Mouse (Mus musculus) MEL (cell line): ENCODE measurements around the gene Dnaja3. TPM values are rescaled to one million over a fixed set of nuclear protein-coding genes. Genes with fewer than 3 reads are reported as not detected.

Experiments used
- DNase-seq: peaks from one replicate; pipeline ENCODE4 v3.0.0; 2011; ENCODE audit warnings: low read depth, low spot score
- H3K27ac ChIP-seq: 2 replicates; pipeline ENCODE4 v1.5.1; 2012; ENCODE audit warnings: low read depth, mild to moderate bottlenecking, control low read depth, low read length, moderate library complexity; ENCODE audit not compliant: control insufficient read depth
- H3K27me3 ChIP-seq, 2 experiments: fragments of 150-350 bp in 1 of 2; sonication (generic) in 1 of 2; 2 replicates each; pipeline ENCODE4 v1.6.1; 2012; ENCODE audit warnings: low read length in 2 of 2, mild to moderate bottlenecking in 2 of 2, improper control_type of control experiment in 1 of 2, moderate library complexity in 1 of 2; ENCODE audit not compliant: insufficient read depth in 2 of 2, control insufficient read depth in 1 of 2
- H3K36me3 ChIP-seq, 2 experiments: 2 replicates each; pipeline ENCODE4 v1.6.1; 2012 to 2014; ENCODE audit warnings: low read length in 2 of 2, improper control_type of control experiment in 1 of 2, inconsistent platforms in 1 of 2, mild to moderate bottlenecking in 1 of 2; ENCODE audit not compliant: insufficient read depth in 2 of 2, control insufficient read depth in 1 of 2
- H3K4me1 ChIP-seq, 2 experiments: fragments of 150-350 bp in 1 of 2; sonication (generic) in 1 of 2; 2 replicates each; pipeline ENCODE4 v1.6.1; 2012; ENCODE audit warnings: low read length in 2 of 2, improper control_type of control experiment in 1 of 2, mild to moderate bottlenecking in 1 of 2; ENCODE audit not compliant: insufficient read depth in 2 of 2, control insufficient read depth in 1 of 2
- H3K4me3 ChIP-seq, 2 experiments: fragments of 150-350 bp in 1 of 2; sonication (generic) in 1 of 2; 2 replicates each; pipeline ENCODE4 v1.5.1; 2012; ENCODE audit warnings: low read depth in 2 of 2, low read length in 2 of 2, mild to moderate bottlenecking in 2 of 2, moderate library complexity in 2 of 2, control low read depth in 1 of 2, improper control_type of control experiment in 1 of 2; ENCODE audit not compliant: control insufficient read depth in 1 of 2, insufficient read depth in 1 of 2
- H3K79me2 ChIP-seq: 2 replicates; pipeline ENCODE4 v1.6.1; 2012; ENCODE audit warnings: mild to moderate bottlenecking, low read length, moderate library complexity; ENCODE audit not compliant: control insufficient read depth, poor library complexity, insufficient read depth
- H3K9ac ChIP-seq: 2 replicates; pipeline ENCODE4 v1.6.1; 2012; ENCODE audit warnings: low read depth, mild to moderate bottlenecking, control low read depth, low read length, moderate library complexity; ENCODE audit not compliant: control insufficient read depth, poor library complexity, severe bottlenecking
- H3K9me3 ChIP-seq: fragments of 150-350 bp; sonication (generic); replicated peaks from 2 replicates; pipeline ENCODE4 v1.6.1; 2012; ENCODE audit warnings: mild to moderate bottlenecking, low read length, improper control_type of control experiment, moderate library complexity; ENCODE audit not compliant: insufficient read depth
- BHLHE40 ChIP-seq: IDR thresholded peaks from 2 replicates; pipeline ENCODE4 v1.6.1; 2012; ENCODE audit warnings: low read depth, mild to moderate bottlenecking, inconsistent platforms, low read length, improper control_type of control experiment, borderline replicate concordance
- E2F4 ChIP-seq: IDR thresholded peaks from 2 replicates; pipeline ENCODE4 v1.6.1; 2011; ENCODE audit warnings: low read depth, low read length, improper control_type of control experiment, borderline replicate concordance
- EP300 ChIP-seq, 2 experiments: IDR thresholded peaks; 2 replicates each; pipeline ENCODE4 v1.6.1; 2011; ENCODE audit warnings: improper control_type of control experiment in 2 of 2, low read length in 2 of 2, low read depth in 1 of 2, mild to moderate bottlenecking in 1 of 2
- ETS1 ChIP-seq: IDR thresholded peaks from 2 replicates; pipeline ENCODE4 v1.6.1; 2012; ENCODE audit warnings: low read depth, mild to moderate bottlenecking, inconsistent platforms, low read length, improper control_type of control experiment, moderate library complexity
- GATA1 ChIP-seq: IDR thresholded peaks from 2 replicates; pipeline ENCODE4 v1.6.1; 2011; ENCODE audit warnings: low read depth, low read length, improper control_type of control experiment
- KAT2A ChIP-seq: conservative IDR thresholded peaks from 2 replicates; pipeline ENCODE4 v1.6.1; 2012; ENCODE audit warnings: low read depth, low read length, improper control_type of control experiment, inconsistent platforms
- MYB ChIP-seq: IDR thresholded peaks from 2 replicates; pipeline ENCODE4 v1.6.1; 2011; ENCODE audit warnings: mild to moderate bottlenecking, low read depth, low read length, improper control_type of control experiment
- MYC ChIP-seq: IDR thresholded peaks from 2 replicates; pipeline ENCODE4 v1.6.1; 2011; ENCODE audit warnings: low read depth, mild to moderate bottlenecking, low read length, improper control_type of control experiment, moderate library complexity
- POLR2AphosphoS5 ChIP-seq: IDR thresholded peaks from 2 replicates; pipeline ENCODE4 v1.6.1; 2012; ENCODE audit warnings: low read depth, borderline replicate concordance, mild to moderate bottlenecking, inconsistent platforms, low read length, moderate library complexity, mixed read lengths
- RAD21 ChIP-seq: IDR thresholded peaks from 2 replicates; pipeline ENCODE4 v1.6.1; 2011; ENCODE audit warnings: mild to moderate bottlenecking, low read depth, low read length, improper control_type of control experiment
- RCOR1 ChIP-seq: IDR thresholded peaks from 2 replicates; pipeline ENCODE4 v1.6.1; 2012; ENCODE audit warnings: low read depth, mild to moderate bottlenecking, inconsistent platforms, low read length, improper control_type of control experiment
- TAL1 ChIP-seq: IDR thresholded peaks from 2 replicates; pipeline ENCODE4 v1.6.1; 2012; ENCODE audit warnings: mild to moderate bottlenecking, inconsistent platforms, low read length, moderate library complexity, mixed read lengths
- USF2 ChIP-seq, 2 experiments: IDR thresholded peaks; 2 replicates each; pipeline ENCODE4 v1.6.1; 2011 to 2012; ENCODE audit warnings: improper control_type of control experiment in 2 of 2, low read length in 2 of 2, borderline replicate concordance in 1 of 2, inconsistent platforms in 1 of 2, low read depth in 1 of 2, mild to moderate bottlenecking in 1 of 2; ENCODE audit not compliant: insufficient read depth in 1 of 2
- polyA plus RNA-seq, 2 experiments: library from polyadenylated mRNA; stranded (reverse) in 1 of 2; unstranded in 1 of 2; fragments of >175 nt in 1 of 2; fragments of >200 nt in 1 of 2; gene quantifications; 2 replicates each; pipeline versions ENCODE4 v1.2.1 to v1.2.4; 2012; ENCODE audit warnings: low replicate concordance in 2 of 2, low read depth in 1 of 2; ENCODE audit not compliant: insufficient read length in 2 of 2, insufficient read depth in 1 of 2, missing spikeins in 1 of 2
- total RNA-seq: library from RNA; depleted of rRNA; stranded (reverse); fragments of 300-350 nt; gene quantifications from 2 replicates; pipeline ENCODE4 v1.2.3, GENCODE M21; 2012

Dnaja3 gene
- total and polyA plus RNA-seq, 3 experiments, result 91.8 to 94.3 TPM; not detected in 1

- H3K27me3 ChIP-seq, result no peaks in the 10 kb centered on the region
- no peak for DNase-seq
- peaks cover 0 to 15% of the 10 kb centered on the region in 2 experiments; a peak in 2 of 4 replicates for H3K36me3 ChIP-seq
- no peaks in the 10 kb centered on the region; the same call in 1 of the 2 replicates for H3K79me2 ChIP-seq
- H3K4me1 ChIP-seq, result no peaks in the 10 kb centered on the region
- H3K27ac ChIP-seq, result no peak overlapping the region
- no peak overlapping the region for H3K9ac ChIP-seq
- H3K9me3 ChIP-seq, result no peaks in the 10 kb centered on the region
- TF ChIP-seq KAT2A (no peak), MYB (no peak), MYC (no peak), RCOR1 (no peak), TAL1 (no peak), USF2 (IDR thresholded peaks at IDR 0.05; ENCODE audit: borderline replicate concordance in 1 of 2, insufficient read depth in 1 of 2, low read depth in 1 of 2, low read length in 2 of 2) (no peak)
- no peak overlapping the region for H3K4me3 ChIP-seq
Measured at GRCm38 (mm10) chr16:4711173-4711572, 71.4 kb downstream of the Dnaja3 start.

GRCm38 (mm10) chr16:4713861-4714710, 74.3 kb downstream of the Dnaja3 start:
- Histone ChIP-seq H3K27me3 (no peaks in the 10 kb centered on the region), H3K9ac (no peak overlapping the region), H3K79me2 (peaks cover 15% of the 10 kb centered on the region), H3K36me3 (peaks cover 6 to 7% of the 10 kb centered on the region in 2 experiments), H3K4me3 (no peak overlapping the region), H3K4me1 (peaks cover 3 to 7% of the 10 kb centered on the region in 2 experiments; a peak in 2 of 4 replicates), H3K9me3 (no peaks in the 10 kb centered on the region), H3K27ac (no peak overlapping the region)
- DNase-seq, result no peak
- TF ChIP-seq BHLHE40 (no peak), GATA1 (no peak), ETS1 (no peak), E2F4 (no peak), RAD21 (no peak), EP300 (IDR thresholded peaks at IDR 0.05; ENCODE audit: low read depth in 1 of 2, low read length in 2 of 2) (no peak), POLR2AphosphoS5 (no peak)
